Mouse (Mus musculus) heart, postnatal 14 days (tissue): Measurements from ENCODE around the gene Ramp3. TPM values are rescaled to one million over a fixed set of nuclear protein-coding genes. Genes with fewer than 3 reads are reported as not detected.

ENCODE experiments used
- DNase-seq, 2 experiments: peaks; one replicate each; pipeline ENCODE4 v3.0.0; 2021 to 2022
- intact Hi-C: fragments of 180-260 bp; cut with DNase I; formaldehyde crosslinking; loops from one replicate; pipeline ENCODE4 v1.15.1; 2025
- total RNA-seq, 2 experiments: library from RNA; stranded (reverse); gene quantifications; 2 replicates each; pipeline ENCODE4 v1.2.3; 2021

The Ramp3 gene
- total RNA-seq, 2 experiments from 2014 or later, result 5.6 to 6.2 TPM

DNA sequence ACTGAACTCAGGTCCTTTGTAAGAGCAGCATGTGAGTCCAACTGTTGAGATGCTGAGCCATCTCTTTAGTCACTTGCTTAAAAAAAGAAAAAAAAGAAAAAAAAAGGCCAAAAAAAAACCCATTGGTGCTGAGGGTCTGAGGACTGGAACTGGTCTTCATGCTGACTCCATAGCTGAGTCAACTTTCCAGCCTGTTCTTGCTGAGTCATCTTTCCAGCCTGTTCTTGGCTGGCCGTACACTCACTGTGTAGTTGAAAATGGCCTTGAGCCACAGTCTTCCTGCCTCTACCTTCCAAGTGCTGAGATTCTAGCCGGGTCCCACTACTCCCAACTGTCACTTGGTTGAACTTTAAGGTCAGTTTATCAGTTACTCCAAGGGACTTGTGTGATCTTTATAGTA lies 8.3 kb downstream of the Ramp3 start:
- intact Hi-C loops, result no loop called here
- no peak for DNase-seq

DNA sequence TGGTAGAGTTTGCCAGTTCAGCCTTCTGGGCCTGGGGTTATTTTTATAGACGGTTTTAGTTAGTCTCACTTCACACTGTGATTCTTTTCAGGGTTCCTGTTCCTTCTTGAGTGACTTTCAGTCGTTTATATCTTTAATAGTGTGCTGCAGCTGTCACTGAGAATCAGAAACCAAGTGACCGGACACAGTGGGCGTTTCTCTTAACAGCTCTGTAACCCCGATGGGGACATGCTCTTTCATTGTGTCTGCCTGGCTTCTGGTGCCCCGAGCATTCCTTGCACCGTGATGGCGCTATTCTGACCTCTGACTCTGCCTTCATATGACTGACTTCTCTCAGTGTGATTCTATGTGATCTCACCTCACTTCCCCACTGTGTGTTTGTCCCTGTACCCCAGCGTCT lies 10.7 kb downstream of the Ramp3 start:
- intact Hi-C loops, result no loop called here
- no peak for DNase-seq

DNA sequence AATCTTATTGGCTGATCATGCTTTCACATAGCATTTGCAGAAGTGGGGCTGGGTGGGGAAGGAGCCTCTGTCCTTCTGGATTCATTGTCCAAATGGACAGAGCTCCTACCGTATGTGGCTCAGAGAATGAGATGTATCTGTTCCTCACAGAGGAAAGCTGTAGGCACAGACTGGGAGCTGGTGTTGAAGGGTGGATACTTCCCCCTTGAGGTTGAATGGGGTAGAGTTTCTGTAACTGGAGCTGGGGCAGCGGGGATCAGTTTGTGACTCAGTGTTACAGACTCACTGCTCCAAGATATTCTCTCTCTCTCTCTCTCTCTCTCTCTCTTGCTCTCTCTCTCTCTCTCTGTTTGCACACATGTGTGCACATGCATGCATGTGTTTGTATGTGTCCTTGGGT lies 11.7 kb downstream of the Ramp3 start:
- no peak for DNase-seq
- intact Hi-C loops, result no loop called here

DNA sequence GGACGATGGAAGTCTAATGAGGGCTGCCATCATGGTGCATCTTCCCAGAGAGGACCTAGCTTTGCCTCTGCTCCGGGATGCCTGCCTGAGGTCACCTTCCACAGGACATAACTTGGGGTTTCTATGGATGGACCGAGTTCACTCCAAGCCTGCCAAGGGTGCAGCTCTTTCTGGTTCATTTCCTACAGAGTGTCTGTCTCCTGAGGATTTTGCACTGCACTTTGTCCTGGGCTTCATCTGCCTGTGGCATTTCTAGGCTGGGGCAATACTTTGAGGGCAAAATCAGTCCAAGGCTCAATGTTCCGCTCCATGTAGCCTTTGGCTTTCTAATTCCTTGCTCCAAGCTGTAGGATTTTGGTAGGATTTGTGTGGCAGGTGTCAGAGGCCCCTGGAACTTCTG lies 12.5 kb downstream of the Ramp3 start:
- DNase-seq, result no peak
- intact Hi-C loops, result no loop called here

DNA sequence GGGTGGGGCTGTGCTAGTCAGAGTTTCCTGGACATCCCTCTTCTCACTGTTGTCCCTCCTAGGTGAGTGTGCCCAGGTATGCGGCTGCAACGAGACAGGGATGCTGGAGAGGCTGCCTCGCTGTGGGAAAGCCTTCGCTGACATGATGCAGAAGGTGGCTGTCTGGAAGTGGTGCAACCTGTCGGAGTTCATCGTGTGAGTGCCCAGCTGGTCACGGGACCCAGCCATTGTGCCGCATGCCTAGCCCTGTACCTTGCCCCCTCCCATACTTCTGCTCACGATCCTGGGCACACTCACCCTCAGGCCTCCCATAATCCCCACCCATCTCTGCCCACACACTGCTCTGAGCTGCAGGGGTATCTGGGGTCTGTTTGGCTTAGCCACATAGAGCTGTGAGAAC lies 16.4 kb downstream of the Ramp3 start:
- intact Hi-C loops, result loop anchor here (5.0 kb wide), 1 partner anchor 93 kb away; no protein-coding TSS in a partner anchor
- no peak for DNase-seq

DNA sequence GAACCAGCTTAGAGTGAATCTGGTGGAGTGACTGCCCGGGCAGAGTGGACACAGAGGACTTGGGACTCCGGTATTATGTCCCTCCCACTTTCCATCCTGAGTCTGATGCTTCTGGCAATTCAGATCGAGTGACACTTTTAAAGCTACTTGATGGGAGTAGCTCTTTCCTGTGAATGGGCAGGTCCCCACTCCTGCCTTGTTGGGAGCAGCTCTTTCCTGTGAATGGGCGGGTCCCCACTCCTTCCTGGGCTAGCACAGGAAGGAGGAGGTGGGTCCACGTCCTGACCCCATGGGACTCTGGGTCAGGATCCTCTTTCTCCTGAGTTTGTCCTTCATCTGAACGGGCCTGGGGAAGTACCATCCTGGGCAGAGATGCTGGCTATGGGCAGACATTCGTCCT lies 17.1 kb downstream of the Ramp3 start:
- intact Hi-C loops, result loop anchor here (5.0 kb wide), 1 partner anchor 92 kb away; no protein-coding TSS in a partner anchor
- DNase-seq, result peak; percentile 15 to 25

DNA sequence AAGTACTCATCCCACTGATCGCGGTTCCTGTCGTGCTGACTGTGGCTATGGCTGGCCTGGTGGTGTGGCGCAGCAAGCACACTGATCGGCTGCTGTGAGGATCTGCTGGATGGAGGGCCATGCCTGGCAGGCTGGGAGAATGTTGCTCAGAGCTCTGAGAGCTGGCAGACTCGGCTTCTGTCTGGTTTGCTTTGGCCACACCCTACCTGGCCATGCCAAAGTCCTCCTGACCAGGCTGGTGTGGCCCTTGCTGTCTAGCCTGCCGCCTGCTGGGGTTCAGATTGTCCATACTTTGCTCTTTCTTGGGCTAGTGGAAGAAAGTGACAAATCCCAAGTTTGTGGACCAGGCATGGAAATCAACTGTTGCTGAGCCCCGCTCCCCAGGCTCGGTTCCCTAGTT lies 18.3 kb downstream of the Ramp3 start:
- no peak for DNase-seq
- intact Hi-C loops, result loop anchor here (5.0 kb wide), 1 partner anchor 91 kb away; no protein-coding TSS in a partner anchor

DNA sequence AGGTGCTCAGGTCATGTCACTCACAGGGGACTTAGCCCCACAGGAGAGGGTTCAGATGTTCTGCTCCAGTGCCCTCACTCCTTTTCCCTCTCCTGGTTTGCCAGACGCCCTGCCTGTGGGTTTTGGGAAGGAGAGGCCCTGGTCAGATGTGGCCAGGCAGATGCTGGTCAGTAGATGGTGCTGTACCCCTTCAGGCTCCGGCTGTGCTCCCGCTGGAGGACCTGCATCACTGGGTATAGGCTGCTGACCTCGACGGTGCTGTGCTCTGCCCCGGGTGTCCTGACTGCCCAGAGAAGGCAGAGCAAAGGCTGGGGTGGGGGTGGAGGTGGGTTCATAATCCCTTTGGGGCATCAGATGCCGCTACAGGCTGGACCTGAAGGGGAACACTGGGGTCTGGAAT lies 19.2 kb downstream of the Ramp3 start:
- DNase-seq, result peak; percentile 30 to 35
- intact Hi-C loops, result loop anchor here (5.0 kb wide), 1 partner anchor 90 kb away; no protein-coding TSS in a partner anchor

DNA sequence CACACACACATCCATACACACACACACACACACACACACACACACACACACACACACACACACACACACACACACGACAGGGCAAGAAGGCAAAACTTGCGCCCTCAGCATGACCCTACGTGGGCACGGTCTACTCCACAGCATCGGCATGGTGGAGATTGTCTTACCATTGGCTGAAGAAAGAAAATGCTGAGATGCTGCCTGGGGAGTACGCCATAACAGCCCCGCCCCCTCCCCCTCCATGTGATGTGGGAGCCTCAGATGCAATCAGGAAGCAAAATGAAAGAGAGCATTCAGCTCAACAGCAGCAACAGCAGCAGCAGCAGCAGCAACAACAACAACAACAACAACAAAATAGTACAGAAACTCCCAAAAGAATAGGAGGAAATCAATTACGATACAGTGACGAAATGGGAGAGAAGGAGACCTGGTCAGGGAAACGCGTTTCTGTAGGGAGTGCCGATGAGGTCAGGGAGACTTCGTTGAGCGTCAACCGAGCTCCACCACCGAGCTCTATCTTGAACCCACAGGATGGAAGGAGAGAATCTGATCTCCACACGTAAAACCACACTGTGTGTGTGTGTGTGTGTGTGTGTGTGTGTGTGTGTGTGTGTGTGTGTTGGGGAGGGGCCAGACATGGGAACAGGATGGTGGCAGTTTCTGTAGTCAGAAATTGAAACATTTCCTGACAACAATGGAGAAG lies 21.5 kb downstream of the Ramp3 start:
- intact Hi-C loops, result loop anchor here (2.0 to 5.0 kb wide), 2 partner anchors 15 to 87 kb away; no protein-coding TSS in a partner anchor
- DNase-seq, result peak; percentile 15 to 21

DNA sequence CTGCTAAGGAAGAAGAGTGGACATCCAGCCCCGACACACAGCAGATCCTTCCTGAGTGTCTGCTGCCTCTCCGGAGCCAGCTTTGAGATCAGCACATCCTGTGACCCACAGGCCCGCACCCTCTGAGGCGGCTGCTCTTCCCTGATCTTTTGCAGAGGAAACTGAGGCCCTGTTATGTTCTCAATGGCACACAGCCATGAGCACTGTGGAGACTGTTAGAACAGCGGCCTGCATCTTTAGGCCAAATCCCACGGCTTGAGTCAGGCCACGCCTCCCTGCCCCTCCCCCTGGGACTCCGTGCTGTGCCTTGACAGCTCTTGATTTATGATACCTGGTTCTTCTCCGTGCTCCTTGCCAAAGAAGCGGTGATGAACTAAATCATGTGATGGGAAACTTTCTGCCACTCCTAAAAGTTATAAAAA lies 22.1 kb downstream of the Ramp3 start:
- DNase-seq, result peak; percentile 53 to 56
- intact Hi-C loops, result no loop called here

DNA sequence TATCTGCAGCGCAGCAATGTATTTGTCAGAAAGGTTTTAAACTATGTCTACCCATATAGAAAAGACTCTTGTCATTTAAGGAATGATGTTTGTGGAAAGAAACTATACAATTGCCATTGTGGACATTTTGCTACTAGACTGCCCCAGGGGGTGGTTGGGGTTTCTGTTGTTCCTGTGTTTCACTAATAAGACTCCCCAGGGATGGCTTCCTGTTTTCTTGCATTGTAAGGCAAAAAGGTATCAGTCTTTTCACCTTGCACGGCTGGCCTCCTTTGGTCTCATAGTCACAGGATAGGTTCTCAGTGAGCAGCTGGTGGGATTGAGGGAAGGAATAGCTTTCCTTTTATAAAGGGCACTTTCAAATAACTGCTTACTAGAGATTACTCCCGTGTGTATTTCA lies 26.4 kb downstream of the Ramp3 start:
- intact Hi-C loops, result no loop called here
- no peak for DNase-seq

DNA sequence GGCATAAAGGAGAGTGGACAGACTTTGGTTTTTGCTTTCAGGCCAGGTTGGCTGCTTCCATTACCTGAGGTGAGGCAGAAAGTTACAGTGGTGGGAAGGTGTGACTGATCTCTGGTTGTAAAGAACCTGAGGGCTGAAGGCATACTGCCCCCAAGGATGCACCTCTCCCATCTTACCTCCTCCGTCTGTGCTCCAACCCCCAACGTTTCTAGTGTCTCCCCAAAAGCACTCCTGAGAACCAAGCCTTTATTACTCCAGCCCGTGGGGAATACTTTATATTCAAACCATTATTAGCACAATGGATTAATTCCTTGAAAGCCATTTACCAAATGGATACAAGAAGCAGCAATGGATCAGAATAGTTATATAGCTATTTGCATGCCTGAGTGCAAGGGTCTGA lies 30.6 kb downstream of the Ramp3 start:
- DNase-seq, result no peak
- intact Hi-C loops, result no loop called here

DNA sequence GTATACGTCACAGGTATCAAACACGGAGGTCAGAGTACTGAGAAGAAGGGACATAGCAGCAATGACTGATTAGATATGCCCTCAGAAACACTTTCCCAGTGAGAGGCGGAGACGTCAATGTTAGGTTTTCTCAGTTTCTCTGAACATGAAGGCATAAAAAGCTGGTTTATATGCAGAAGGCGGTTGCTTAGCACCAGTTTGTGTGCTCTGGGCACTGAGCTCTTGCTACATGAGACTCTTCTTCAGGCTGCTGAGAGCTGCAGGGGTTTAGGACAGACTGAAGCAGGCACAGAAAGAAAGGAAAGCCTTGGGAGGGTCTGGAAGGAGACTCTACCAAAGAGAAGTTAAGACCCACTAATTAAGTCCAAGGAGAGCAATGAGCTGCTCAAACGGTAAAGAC lies 34.0 kb downstream of the Ramp3 start:
- intact Hi-C loops, result no loop called here
- no peak for DNase-seq

DNA sequence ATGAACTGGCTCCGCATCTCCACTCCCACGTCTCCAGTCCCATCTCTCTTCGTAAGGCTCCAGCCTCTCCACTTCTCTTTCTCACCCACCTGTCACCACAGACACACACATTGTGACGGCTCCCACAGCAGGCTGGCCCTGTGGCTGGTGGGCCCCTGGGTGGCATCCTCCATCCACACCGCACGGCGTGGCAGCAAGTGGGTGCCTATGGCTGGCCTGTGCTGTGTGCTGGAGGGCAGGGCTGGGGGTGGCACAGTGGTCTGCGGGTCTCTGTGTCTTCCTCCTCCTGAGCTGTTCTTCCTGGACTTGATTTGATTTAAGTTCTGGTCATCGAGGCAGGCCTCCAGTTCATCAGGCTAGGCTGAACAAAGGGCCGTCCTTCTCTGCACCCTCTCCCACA lies 35.8 kb downstream of the Ramp3 start:
- intact Hi-C loops, result loop anchor here (2.0 kb wide), 1 partner anchor 15 kb away; no protein-coding TSS in a partner anchor
- no peak for DNase-seq

DNA sequence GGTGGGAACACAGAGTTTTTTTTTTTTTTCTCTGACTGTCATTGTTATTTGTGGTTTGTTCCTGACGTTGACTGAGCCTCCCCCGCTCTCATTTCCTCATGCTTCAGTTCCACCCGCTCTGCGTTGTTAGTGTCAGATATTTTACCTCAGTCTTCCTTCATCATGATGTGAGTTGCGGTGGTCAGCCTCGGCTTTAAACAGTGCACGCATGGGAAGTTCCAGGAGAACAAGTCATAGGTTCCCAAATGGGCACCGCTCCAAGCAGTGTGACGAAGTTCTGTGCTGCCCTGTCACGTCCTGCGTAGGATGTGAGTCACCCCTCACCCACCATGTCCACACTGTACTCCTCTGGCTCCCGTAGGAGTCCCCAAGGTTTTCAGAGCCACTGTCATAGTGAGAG lies 36.9 kb downstream of the Ramp3 start:
- DNase-seq, result peak; percentile 57 to 58
- intact Hi-C loops, result loop anchor here (2.0 kb wide), 1 partner anchor 16 kb away; no protein-coding TSS in a partner anchor

DNA sequence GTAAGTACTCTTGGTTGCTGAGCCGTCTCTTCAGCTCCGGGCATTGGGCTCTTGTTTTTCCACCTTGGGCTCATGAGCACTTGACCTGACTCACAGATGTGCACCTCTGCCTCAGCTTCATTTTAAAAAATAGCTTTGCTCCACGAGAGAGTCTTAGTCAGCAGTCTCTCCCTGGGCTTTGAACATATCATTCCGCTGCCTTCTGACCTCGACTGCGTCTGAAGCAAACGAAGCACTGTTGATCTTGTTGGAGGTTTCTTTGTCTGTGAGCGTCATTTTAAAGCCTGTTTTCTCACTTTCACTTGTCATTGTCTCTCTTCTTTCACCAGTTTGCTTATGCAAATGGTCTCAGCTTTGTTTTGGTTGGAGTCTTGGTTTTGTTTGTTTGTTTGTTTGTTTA lies 38.2 kb downstream of the Ramp3 start:
- intact Hi-C loops, result no loop called here

DNA sequence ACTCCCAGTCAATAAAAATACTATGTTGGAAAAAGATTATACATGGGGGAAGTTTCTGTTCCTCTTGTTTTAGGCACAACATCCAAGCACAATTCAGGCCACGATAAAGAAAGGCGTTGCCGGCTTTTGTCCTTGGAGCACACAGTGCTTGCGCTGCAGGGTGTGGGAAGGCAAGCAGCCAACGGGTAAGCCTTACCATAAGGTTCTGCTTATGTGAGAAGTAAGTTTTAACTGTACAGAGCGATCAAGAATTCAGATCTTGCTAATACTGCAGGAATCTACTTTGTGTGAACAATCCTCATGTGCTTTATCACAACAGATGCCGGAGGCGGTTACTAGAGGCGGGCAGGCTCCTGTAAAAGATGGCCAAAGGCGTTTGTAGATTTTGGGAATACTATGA lies 39.4 kb downstream of the Ramp3 start:
- intact Hi-C loops, result no loop called here
- no peak for DNase-seq

More for the DNA sequence above, 38.2 kb downstream of the Ramp3 start:
- DNase-seq, result no peak

DNA sequence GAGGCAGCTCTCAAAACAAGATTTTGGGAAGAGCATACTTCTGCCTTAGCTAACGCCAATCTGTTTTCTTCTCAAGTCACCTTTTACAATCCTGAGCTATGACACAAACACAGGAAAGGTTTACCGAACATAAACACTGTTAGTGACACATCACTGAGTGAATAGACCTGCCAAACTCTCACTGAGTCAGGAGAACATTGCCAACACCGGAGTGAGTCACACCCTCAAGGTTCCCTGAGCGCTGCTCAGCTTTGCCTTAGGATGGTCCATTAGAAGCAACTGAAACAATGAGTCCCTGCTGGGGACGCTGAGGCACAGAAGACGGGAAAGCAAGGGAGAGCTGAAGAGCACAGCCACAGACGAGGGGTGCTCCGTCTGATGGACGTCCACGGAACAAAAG lies 40.0 kb downstream of the Ramp3 start:
- intact Hi-C loops, result no loop called here
- DNase-seq, result no peak

DNA sequence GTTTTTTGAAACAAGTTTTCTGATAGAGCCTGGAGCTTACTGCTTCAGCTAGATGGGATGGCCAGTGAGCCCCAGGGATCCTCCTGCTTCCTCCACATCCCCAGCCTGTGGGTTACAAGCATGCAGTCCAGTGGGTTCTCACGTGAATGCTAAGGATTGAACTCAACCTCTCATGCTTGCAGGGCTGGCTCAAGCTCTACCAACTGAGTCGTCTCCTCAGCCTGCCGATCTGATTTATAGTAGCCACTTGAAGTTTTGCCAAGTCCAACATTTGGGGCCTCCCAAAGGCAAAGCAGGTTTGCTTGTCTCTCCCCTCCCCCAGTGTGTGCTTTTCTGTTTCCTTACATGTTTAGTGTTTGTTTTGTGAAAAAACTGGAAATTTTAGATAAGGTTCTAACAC lies 43.9 kb downstream of the Ramp3 start:
- intact Hi-C loops, result no loop called here
- DNase-seq, result no peak

DNA sequence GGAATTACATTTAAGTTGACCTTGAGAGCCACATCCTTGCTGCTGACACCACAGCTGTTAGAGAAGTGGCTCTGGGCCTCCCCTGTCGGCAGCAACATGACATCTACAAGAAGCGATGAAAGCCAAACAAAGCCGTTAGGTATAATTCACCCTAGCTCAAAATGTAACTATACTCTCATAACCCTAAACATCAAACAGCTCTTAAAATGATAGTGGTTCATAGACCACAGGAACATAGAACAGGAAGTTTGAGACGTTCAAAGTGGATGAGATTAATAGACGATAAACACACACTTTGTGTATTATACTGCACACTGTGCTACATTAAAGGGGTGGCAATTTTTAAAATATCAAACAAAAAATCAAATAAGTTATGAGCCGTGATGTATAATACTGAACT lies 46.5 kb downstream of the Ramp3 start:
- intact Hi-C loops, result loop anchor here (5.0 kb wide), 1 partner anchor 48 kb away; the partner anchor contains the start of gene Ramp3
- DNase-seq, result no peak

DNA sequence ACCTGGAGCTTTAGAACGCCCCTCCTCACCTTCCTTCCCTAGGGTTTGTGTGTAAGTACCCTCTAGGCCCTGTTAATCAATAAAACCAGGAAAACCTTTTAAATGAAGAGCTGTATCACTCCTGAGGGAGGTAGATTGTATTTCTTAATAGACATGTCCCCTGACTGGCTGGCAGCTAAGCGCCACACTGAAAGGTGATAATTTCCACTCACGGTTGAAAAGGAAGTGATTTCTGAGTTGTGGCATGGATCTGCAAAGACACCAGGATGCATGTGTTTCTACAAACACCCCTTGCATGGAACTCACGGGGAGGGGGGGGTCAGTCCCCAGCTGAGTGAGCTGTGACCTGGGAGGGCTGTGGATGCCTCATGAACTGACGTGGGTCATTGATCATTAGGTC lies 47.2 kb downstream of the Ramp3 start:
- intact Hi-C loops, result loop anchor here (5.0 kb wide), 1 partner anchor 48 kb away; the partner anchor contains the start of gene Ramp3
- no peak for DNase-seq

DNA sequence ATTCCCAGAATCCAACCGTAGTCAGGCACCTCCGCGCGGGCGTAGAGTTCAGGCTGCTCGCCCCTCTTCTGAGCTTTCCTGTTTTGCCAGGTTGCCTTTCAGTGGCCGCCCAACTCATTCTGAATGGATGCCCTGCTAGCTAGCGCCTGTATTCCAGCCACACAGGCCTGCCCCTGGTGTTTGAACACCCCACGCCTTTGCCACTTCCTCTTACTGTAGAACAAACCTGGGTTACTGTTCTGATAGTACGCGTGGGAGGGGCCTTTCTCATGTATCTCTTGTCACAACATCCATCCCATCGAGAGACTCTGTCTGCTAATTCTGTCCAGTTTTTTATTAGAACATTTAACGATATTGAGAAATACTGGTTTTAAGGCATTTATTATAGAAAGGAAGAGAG lies 48.5 kb downstream of the Ramp3 start:
- intact Hi-C loops, result loop anchor here (5.0 kb wide), 1 partner anchor 49 kb away; the partner anchor contains the start of gene Ramp3
- DNase-seq, result no peak
